Mouse (Mus musculus) cerebellum, adult (tissue): ENCODE results near the gene Mef2a.

Experiments
- ATAC-seq: cut with Nextera tagmentation; 2 replicates; pipeline ENCODE4 v1.9.2; 2017; ENCODE audit warnings: mild to moderate bottlenecking, moderate library complexity, mixed read lengths; ENCODE audit not compliant: insufficient number of reproducible peaks, low FRiP score, low TSS enrichment

Gene Mef2a

GRCm38 (mm10) chr7:67216351-67216750, 156.3 kb downstream of the Mef2a start:
- ATAC-seq = no peak

GRCm38 (mm10) chr7:67213589-67213988, 159.1 kb downstream of the Mef2a start:
- ATAC-seq = no peak

DNA sequence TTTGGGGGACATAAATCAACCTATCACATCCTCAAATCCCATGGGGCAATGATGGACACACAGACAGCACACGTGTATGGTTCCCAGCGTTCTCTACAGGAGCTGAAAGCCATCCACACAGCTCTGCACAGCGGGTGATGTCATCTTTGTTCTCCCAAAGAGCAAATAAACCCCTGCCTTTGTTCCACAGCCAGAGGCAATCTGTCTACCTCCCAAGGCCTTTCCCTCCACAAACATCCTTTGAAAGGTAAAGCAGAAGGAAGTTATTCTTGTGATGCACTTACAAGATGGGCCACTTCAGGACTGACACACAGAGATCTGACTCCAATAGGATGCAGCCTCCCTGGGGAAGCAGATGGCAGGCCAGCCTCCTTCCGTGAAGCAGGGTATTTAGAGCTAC, 160.7 kb downstream of the Mef2a start:
- no peak for ATAC-seq

DNA sequence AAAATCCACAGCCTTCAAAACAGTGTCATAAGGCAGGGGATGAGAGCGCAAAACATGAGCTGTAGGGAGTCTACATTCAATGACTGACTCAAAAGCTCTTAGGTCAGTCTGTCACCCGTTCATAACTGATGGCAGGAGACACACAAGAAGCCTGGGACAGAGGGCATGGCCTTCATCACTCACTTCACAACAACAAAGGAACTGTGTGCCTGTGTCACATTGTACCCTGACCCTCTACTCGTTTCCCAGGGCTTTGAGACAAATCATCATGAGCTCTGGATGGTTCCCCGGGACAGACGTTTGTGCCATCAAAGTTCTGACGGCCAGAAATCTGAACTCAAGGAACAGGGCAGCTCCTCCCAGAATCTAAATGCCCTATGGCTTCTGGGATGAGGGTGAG, 161.3 kb downstream of the Mef2a start:
- no peak for ATAC-seq

DNA sequence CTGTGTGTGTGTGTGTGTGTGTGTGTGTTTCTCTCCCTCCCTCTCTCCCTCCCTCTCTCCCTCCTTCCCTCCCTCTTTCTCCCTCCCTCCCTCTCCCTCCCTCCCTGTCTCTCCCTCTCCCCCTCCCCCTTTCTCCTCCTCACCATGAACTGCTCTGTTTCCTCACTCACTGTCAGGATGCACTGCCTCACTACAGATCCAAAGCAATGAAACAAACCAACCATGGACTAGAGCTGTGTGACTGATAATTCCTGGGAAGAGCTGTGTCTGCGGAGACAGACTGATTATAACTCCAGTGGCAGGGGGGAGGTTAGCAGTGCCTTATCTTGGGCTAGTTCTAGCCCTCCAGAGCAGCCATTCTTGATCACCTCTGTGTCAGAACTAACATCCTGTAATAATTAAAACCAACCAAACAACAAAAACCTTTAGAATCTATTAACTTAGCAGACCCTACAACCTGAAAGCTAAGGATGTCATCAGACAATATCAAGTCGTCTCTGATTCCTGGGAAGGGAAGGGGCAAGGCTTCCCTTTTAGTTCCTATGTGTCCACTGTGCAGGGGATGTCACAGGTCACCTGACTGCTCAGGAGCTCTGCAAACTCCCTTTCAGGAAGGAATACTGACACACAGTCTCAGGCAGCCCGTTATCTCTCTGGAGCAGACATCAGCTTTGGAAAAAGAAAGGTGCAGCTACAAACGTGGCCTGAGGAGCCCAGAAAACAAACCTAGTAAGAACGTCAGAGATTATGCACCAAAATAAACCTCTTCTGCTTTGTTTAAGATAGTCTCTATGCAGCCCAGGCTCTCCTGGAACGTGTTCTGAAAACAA, 162.4 kb downstream of the Mef2a start:
- ATAC-seq = no peak

GRCm38 (mm10) chr7:67208317-67208716, 164.3 kb downstream of the Mef2a start:
- no peak for ATAC-seq

GRCm38 (mm10) chr7:67207701-67208100, 165.0 kb downstream of the Mef2a start:
- ATAC-seq = no peak

- ATAC-seq = no peak
Measured at GRCm38 (mm10) chr7:67206496-67206895, 166.2 kb downstream of the Mef2a start.

- no peak for ATAC-seq
Measured at GRCm38 (mm10) chr7:67205734-67206425, 166.8 kb downstream of the Mef2a start.

DNA sequence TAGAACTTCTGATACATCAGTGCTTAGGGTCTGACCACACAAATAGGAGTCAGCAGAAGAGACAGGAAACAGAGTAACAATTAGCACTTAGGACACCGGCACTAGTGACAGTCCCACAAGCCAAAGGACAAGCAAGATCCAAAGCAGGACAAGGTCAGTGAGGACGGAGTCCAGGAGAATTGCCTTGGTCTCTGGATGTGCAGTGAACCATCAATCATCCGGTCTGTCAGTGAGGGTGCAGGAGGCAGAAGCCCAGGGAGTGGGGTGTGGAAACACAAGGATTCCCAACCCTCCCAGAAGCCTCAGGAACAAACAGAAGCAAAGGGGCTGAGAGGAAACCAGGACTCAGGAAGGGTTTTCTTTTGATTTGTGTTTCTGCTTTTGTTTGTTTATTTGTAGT, 169.0 kb downstream of the Mef2a start:
- ATAC-seq = no peak

DNA sequence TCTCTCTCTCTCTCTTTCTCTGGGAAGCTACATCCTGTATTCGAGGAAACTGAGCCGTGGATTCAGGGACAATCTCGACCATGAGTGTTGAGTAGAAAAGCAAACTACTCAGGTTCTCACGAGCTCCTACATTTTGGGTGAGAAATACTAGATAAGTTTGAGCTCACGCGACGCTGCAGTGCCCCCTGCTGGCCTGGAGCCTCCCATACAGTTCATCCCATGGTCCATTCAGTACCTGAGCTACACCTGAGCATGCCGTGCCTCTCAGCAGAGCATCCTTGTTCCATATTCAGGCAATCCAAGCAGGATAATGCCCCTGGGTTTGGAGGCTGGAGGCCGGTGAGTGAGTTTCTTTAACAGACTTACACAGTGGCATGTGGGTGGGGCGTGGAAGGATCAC, 173.2 kb downstream of the Mef2a start:
- ATAC-seq = peak; percentile 74; the same call in 1 of the 2 replicates

DNA sequence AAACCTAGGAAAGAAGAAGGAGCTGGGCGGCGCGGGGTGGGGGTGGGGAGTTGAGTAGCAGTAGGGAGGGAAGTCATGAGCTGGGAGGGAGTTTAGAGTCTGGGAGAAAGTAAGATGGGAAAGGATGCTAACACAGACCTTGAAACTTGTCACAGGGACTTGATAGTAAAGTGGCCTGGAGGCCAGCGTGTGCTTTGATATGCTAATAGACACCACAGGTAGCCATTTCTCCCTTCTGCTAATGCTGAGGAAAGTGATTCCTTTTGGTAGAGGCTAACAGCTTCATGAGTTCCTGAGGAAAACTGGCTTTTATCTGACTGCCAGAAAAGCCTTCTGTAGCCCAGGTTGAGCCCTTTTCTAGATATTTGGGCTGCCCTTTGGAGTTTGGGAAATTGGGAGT, 188.9 kb downstream of the Mef2a start:
- no peak for ATAC-seq
